Mouse (Mus musculus) CH12.LX (cell line): ENCODE results near the gene Prkcb. TPM values are rescaled to one million over a fixed set of nuclear protein-coding genes. Genes with fewer than 3 reads are reported as not detected.

Source experiments
- DNase-seq: peaks from one replicate; pipeline ENCODE4 v3.0.0-alpha.2; 2013; ENCODE audit errors: extremely low read depth
- H3K27ac ChIP-seq: 2 replicates; pipeline ENCODE4 v1.5.1; 2012; ENCODE audit warnings: low read depth, mild to moderate bottlenecking, control low read depth, moderate library complexity; ENCODE audit not compliant: insufficient read depth
- H3K27me3 ChIP-seq: replicated peaks from 2 replicates; pipeline ENCODE3; 2012; ENCODE audit warnings: inconsistent platforms
- H3K36me3 ChIP-seq, 2 experiments: replicated peaks in 1 of 2; 2 replicates each; pipeline versions ENCODE3 to v1.6.1; 2012; ENCODE audit warnings: inconsistent platforms in 1 of 2, low read length in 1 of 2, mild to moderate bottlenecking in 1 of 2, mixed read lengths in 1 of 2, moderate library complexity in 1 of 2; ENCODE audit not compliant: control insufficient read depth in 1 of 2, insufficient read depth in 1 of 2
- H3K4me1 ChIP-seq, 2 experiments: 2 replicates each; pipeline ENCODE4 v1.6.1; 2012; ENCODE audit warnings: inconsistent platforms in 1 of 2, moderate library complexity in 1 of 2; ENCODE audit not compliant: insufficient read depth in 2 of 2, control insufficient read depth in 1 of 2
- H3K4me2 ChIP-seq: 2 replicates; pipeline ENCODE4 v1.6.1; 2012; ENCODE audit warnings: low read depth, mild to moderate bottlenecking, control low read depth; ENCODE audit not compliant: poor library complexity, insufficient read depth, severe bottlenecking
- H3K4me3 ChIP-seq, 3 experiments: fragments of 150-350 bp in 1 of 3; sonication (generic) in 1 of 3; replicated peaks in 1 of 3; 2 replicates each; pipeline versions ENCODE3 to v1.5.1; 2011 to 2012; ENCODE audit warnings: low read depth in 2 of 3, low read length in 2 of 3, mild to moderate bottlenecking in 2 of 3, moderate library complexity in 2 of 3, control low read depth in 1 of 3, improper control_type of control experiment in 1 of 3, inconsistent platforms in 1 of 3, mixed read lengths in 1 of 3; ENCODE audit not compliant: poor library complexity in 1 of 3
- H3K79me2 ChIP-seq: replicated peaks from 2 replicates; pipeline ENCODE4 v1.6.1; 2012; ENCODE audit warnings: mild to moderate bottlenecking, moderate library complexity; ENCODE audit not compliant: control insufficient read depth, poor library complexity, insufficient read depth, severe bottlenecking; ENCODE audit errors: extremely low read depth
- H3K9ac ChIP-seq: 2 replicates; pipeline ENCODE4 v1.6.1; 2012; ENCODE audit warnings: low read depth, mild to moderate bottlenecking, control low read depth, moderate library complexity; ENCODE audit not compliant: insufficient read depth
- H3K9me3 ChIP-seq: replicated peaks from 2 replicates; pipeline ENCODE3; 2012; ENCODE audit warnings: low read length, inconsistent platforms, mixed read lengths
- BHLHE40 ChIP-seq: IDR thresholded peaks from 2 replicates; pipeline ENCODE4 v1.6.1; 2011; ENCODE audit warnings: mild to moderate bottlenecking, low read depth, low read length, improper control_type of control experiment
- CHD1 ChIP-seq: IDR thresholded peaks from 2 replicates; pipeline ENCODE4 v1.6.1; 2012; ENCODE audit warnings: low read depth, low read length, improper control_type of control experiment, inconsistent platforms
- CHD2 ChIP-seq: IDR thresholded peaks from 2 replicates; pipeline ENCODE4 v1.6.1; 2011; ENCODE audit warnings: low read length, improper control_type of control experiment
- CTCF ChIP-seq, 2 experiments: IDR thresholded peaks in 1 of 2; conservative IDR thresholded peaks in 1 of 2; 2 replicates each; pipeline ENCODE4 v1.5.1; 2011 to 2012; ENCODE audit warnings: low read depth in 2 of 2, low read length in 2 of 2, improper control_type of control experiment in 1 of 2, inconsistent platforms in 1 of 2, mild to moderate bottlenecking in 1 of 2, moderate library complexity in 1 of 2
- IRF4 ChIP-seq: IDR thresholded peaks from 2 replicates; pipeline ENCODE4 v1.6.1; 2014; ENCODE audit warnings: low read depth, mild to moderate bottlenecking, inconsistent platforms, low read length, improper control_type of control experiment
- JUN ChIP-seq: IDR thresholded peaks from 2 replicates; pipeline ENCODE4 v1.6.1; 2011; ENCODE audit warnings: low read depth, mild to moderate bottlenecking, low read length, improper control_type of control experiment, moderate library complexity; ENCODE audit not compliant: insufficient read depth
- JUND ChIP-seq: conservative IDR thresholded peaks from 2 replicates; pipeline ENCODE4 v1.6.1; 2011; ENCODE audit warnings: low read depth, low read length, improper control_type of control experiment
- KAT2A ChIP-seq: IDR thresholded peaks from 2 replicates; pipeline ENCODE4 v1.6.1; 2012; ENCODE audit warnings: low read length, improper control_type of control experiment, inconsistent platforms; ENCODE audit not compliant: insufficient replicate concordance
- MAFK ChIP-seq: IDR thresholded peaks from 2 replicates; pipeline ENCODE4 v1.6.1; 2011; ENCODE audit warnings: low read length, improper control_type of control experiment; ENCODE audit not compliant: insufficient replicate concordance
- MAZ ChIP-seq: IDR thresholded peaks from 2 replicates; pipeline ENCODE4 v1.6.1; 2012; ENCODE audit warnings: low read depth, mild to moderate bottlenecking, inconsistent platforms, low read length, improper control_type of control experiment, moderate library complexity
- MXI1 ChIP-seq: IDR thresholded peaks from 2 replicates; pipeline ENCODE4 v1.6.1; 2011; ENCODE audit warnings: mild to moderate bottlenecking, low read depth, low read length, improper control_type of control experiment
- SIN3A ChIP-seq: IDR thresholded peaks from 2 replicates; pipeline ENCODE4 v1.6.1; 2012; ENCODE audit warnings: low read length, improper control_type of control experiment, inconsistent platforms
- SMC3 ChIP-seq: IDR thresholded peaks from 2 replicates; pipeline ENCODE4 v1.6.1; 2011; ENCODE audit warnings: low read depth, low read length, improper control_type of control experiment
- TCF12 ChIP-seq: IDR thresholded peaks from 2 replicates; pipeline ENCODE4 v1.6.1; 2014; ENCODE audit warnings: low read depth, mild to moderate bottlenecking, inconsistent platforms, low read length, improper control_type of control experiment
- ZKSCAN1 ChIP-seq: IDR thresholded peaks from 2 replicates; pipeline ENCODE4 v1.6.1; 2012; ENCODE audit warnings: low read depth, inconsistent platforms, low read length, improper control_type of control experiment, borderline replicate concordance
- dilution Hi-C: fragments of 300-500 bp; cut with MboI; formaldehyde crosslinking; loops from 2 replicates; pipeline ENCODE4 v1.14.3; 2020; ENCODE audit warnings: low sequenced_read_pairs; ENCODE audit not compliant: extremely low pct_unique_long_range_greater_than_20kb, extremely low pct_ligation_motif_present
- in situ Hi-C: fragments of 300-500 bp; cut with MboI; formaldehyde crosslinking; loops from 3 replicates; pipeline ENCODE4 v1.14.3; 2019; ENCODE audit warnings: low sequenced_read_pairs, low pct_ligation_motif_present, low pct_unique_long_range_greater_than_20kb, mixed read lengths
- polyA plus RNA-seq: library from polyadenylated mRNA; unstranded; fragments of >175 nt; gene quantifications from 2 replicates; pipeline ENCODE4 v1.2.1, GENCODE M21; 2012; ENCODE audit warnings: low read depth; ENCODE audit not compliant: insufficient read length
- total RNA-seq, 2 experiments: library from RNA; depleted of rRNA; stranded (reverse); fragments of 300-350 nt in 1 of 2; fragments of >200 nt in 1 of 2; gene quantifications; 2 replicates each; pipeline ENCODE4 v1.2.3; 2012 to 2014

The Prkcb gene
- total and polyA plus RNA-seq, 3 experiments, result 323 to 463 (median 337) TPM

DNA sequence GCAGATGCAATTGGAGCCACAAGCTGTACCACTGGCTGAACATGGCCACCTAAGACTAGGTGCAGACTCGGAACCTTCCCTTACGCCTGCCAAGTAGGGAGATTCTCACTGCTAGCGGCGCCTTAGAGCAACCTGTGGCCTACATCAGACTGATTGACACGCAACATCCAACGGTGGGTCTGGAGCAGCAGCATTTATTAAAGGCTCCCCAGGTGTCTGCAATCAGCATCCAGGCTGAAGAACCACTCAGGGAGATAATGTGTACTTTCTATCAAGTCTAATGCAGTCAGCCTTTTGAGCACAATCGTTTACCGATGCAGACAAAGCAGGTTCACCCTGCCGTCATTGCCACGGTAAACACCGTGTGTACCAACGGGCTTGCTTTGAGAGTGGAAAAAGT, 81.9 kb downstream of the Prkcb start:
- TF ChIP-seq TCF12, result no peak
- Histone ChIP-seq H3K4me2 (no peak overlapping the region), H3K27ac (no peak overlapping the region), H3K9me3 (no peaks in the 10 kb centered on the region), H3K4me1 (peaks cover 32 to 85% of the 10 kb centered on the region in 2 experiments), H3K27me3 (no peaks in the 10 kb centered on the region), H3K79me2 (peaks cover 90% of the 10 kb centered on the region), H3K9ac (no peak overlapping the region), H3K4me3 (no peak overlapping the region), H3K36me3 (peaks cover 26 to 83% of the 10 kb centered on the region in 2 experiments)
- dilution Hi-C loops, result no loop called here
- in situ Hi-C loops, result no loop called here
- DNase-seq, result no peak

DNA sequence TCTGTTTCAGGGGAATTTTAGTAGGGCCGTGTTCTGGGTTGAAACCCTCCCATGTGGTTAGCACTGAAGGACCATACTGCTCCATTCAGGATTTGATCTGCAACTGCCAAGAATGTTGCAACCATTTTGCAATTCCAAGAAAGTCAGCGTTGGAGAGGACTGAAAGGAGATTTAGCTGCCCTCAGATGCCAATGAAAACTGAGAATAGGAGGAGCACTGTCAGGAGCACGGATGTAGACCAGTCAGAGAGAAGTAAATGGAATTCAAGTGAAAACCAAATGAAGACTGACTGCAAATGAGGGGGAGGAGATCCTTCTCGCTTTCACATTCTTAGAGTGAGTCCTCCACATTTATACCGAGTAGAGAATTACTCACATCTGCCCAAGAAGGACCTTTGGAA, 83.4 kb downstream of the Prkcb start:
- Histone ChIP-seq H3K4me2 (peak overlapping the region; percentile 34), H3K9me3 (no peaks in the 10 kb centered on the region), H3K27me3 (no peaks in the 10 kb centered on the region), H3K27ac (peak overlapping the region; percentile 53; the same call in 1 of the 2 replicates), H3K4me1 (peaks cover 27 to 87% of the 10 kb centered on the region in 2 experiments), H3K9ac (peak overlapping the region; percentile 41; the same call in 1 of the 2 replicates), H3K79me2 (peaks cover 88% of the 10 kb centered on the region), H3K4me3 (no peak overlapping the region), H3K36me3 (peaks cover 15 to 72% of the 10 kb centered on the region in 2 experiments)
- in situ Hi-C loops, result no loop called here
- DNase-seq, result no peak
- dilution Hi-C loops, result no loop called here
- TF ChIP-seq IRF4 (no peak), CHD1 (peak; percentile 63; the same call in 1 of the 2 replicates), SIN3A (peak; percentile 55; the same call in 1 of the 2 replicates), KAT2A (0 out of 2 replicates have a peak, but pooled peaks have one; percentile 35), ZKSCAN1 (no peak), MAFK (no peak), JUND (no peak)

GRCm38 (mm10) chr7:122372349-122372748, 83.8 kb downstream of the Prkcb start:
- dilution Hi-C loops, result no loop called here
- in situ Hi-C loops, result no loop called here
- Histone ChIP-seq H3K9ac (peak overlapping the region; percentile 41; the same call in 1 of the 2 replicates), H3K36me3 (peaks cover 15 to 72% of the 10 kb centered on the region in 2 experiments), H3K27me3 (no peaks in the 10 kb centered on the region), H3K9me3 (no peaks in the 10 kb centered on the region), H3K4me1 (peaks cover 29 to 87% of the 10 kb centered on the region in 2 experiments), H3K4me3 (no peak overlapping the region), H3K4me2 (peak overlapping the region; percentile 34)
- peak; percentile 87 for TF ChIP-seq IRF4
- no peak; the same call in 1 of the 2 replicates for TF ChIP-seq SIN3A
- TF ChIP-seq CTCF (conservative IDR thresholded peaks at IDR 0.05 in 1 of 2, IDR thresholded peaks at IDR 0.05 in 1 of 2; ENCODE audit: low read depth in 2 of 2, low read length in 2 of 2), result no peak
- peak; percentile 79 for TF ChIP-seq CHD2
- TF ChIP-seq JUN, result peak; percentile 8; the same call in 1 of the 2 replicates
- 0 out of 2 replicates have a peak, but pooled peaks have one; percentile 30 for TF ChIP-seq BHLHE40
- peak; percentile 54 for TF ChIP-seq JUND
- TF ChIP-seq MXI1, result peak; percentile 50; the same call in 1 of the 2 replicates
- TF ChIP-seq TCF12, result no peak
- no peak for TF ChIP-seq MAZ
- no peak for TF ChIP-seq SMC3
- TF ChIP-seq, all 38 proteins: peak for 6
- Histone ChIP-seq H3K27ac (peak overlapping the region; percentile 53), H3K79me2 (peaks cover 86% of the 10 kb centered on the region)
- DNase-seq, result peak; percentile 58
